Mouse (Mus musculus) limb, embryonic 15.5 days (tissue): ENCODE results near the gene Slc9c1. TPM values are rescaled to one million over a fixed set of nuclear protein-coding genes. Genes with fewer than 3 reads are reported as not detected.
"Not testable (repeated sequence)": the region's sequence is repeated elsewhere in the genome, so short reads cannot be mapped to it uniquely, and the experiment has no call there.

ENCODE experiments used
- ATAC-seq: fragments of 200-750 bp; cut with Nextera tagmentation; 2 replicates; pipeline ENCODE4 v1.8.0; 2017; ENCODE audit warnings: low read depth, moderate TSS enrichment; ENCODE audit not compliant: insufficient number of reproducible peaks, low FRiP score, low TSS enrichment
- H3K27ac ChIP-seq: fragments of 300-500 bp; sonication (generic); 2 replicates; pipeline ENCODE4 v1.5.1; 2015; ENCODE audit warnings: moderate library complexity, mild to moderate bottlenecking, inconsistent platforms
- H3K27me3 ChIP-seq: fragments of 300-500 bp; sonication (generic); 2 replicates; pipeline ENCODE4 v1.6.1; 2015; ENCODE audit warnings: inconsistent platforms
- H3K36me3 ChIP-seq: fragments of 300-500 bp; sonication (generic); 2 replicates; pipeline ENCODE4 v1.6.1; 2015; ENCODE audit warnings: inconsistent platforms
- H3K4me1 ChIP-seq: fragments of 300-500 bp; sonication (generic); 2 replicates; pipeline ENCODE4 v1.6.1; 2015; ENCODE audit warnings: inconsistent platforms
- H3K4me2 ChIP-seq: fragments of 300-500 bp; sonication (generic); 2 replicates; pipeline ENCODE4 v1.6.1; 2015; ENCODE audit warnings: mild to moderate bottlenecking, inconsistent platforms
- H3K4me3 ChIP-seq: fragments of 300-500 bp; sonication (generic); 2 replicates; pipeline ENCODE4 v1.5.1; 2015; ENCODE audit warnings: mild to moderate bottlenecking, inconsistent platforms
- H3K9ac ChIP-seq: fragments of 300-500 bp; sonication (generic); 2 replicates; pipeline ENCODE4 v1.6.1; 2015; ENCODE audit warnings: inconsistent platforms
- H3K9me3 ChIP-seq: fragments of 300-500 bp; sonication (generic); 2 replicates; pipeline ENCODE4 v1.6.1; 2016; ENCODE audit warnings: inconsistent platforms
- WGBS: fragments of 180-500 bp; shearing (Covaris S2); methylation state at CpG from one replicate; pipeline ENCODE4 v1.1.7; 2015; 5-methylcytosine and 5-hydroxymethylcytosine counted together
- polyA plus RNA-seq: library from polyadenylated mRNA; unstranded; fragments of >200 nt; fragmentation: Nextera tagmentation; extraction: Ambion mirVana; gene quantifications from 2 replicates; pipeline ENCODE4 v1.2.1, GENCODE M21; 2015

The Slc9c1 gene
- not detected in 2 replicates for polyA plus RNA-seq

DNA sequence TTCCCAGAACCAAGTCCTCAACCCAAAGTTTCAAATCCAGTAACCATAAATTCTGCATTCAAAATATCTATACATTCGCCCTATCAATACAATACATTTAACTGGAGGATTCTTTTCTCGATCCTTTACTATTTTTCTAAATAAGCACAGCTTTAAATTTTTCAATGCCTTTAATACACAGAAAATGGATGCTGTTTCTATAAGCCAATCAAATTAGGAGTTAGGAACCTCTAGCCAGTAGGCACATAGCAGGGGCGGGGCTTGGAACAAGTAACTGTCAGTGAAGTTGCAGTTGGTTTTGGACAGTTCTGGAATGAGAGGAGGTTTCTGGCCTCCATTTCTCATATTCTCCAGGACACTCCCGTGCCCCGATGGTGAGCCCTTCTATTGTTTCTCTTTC, at the start of gene Slc9c1:
TSS of gene Slc9c1 (plus strand) at position 301 of the 400 bp plus-strand sequence.
- Histone ChIP-seq H3K9me3 (no peaks in the 10 kb centered on the region), H3K27ac (no peak within 1 kb of the TSS), H3K36me3 (no peaks in the 10 kb centered on the region), H3K4me3 (no peak within 1 kb of the TSS), H3K4me1 (no peaks in the 10 kb centered on the region), H3K4me2 (no peak within 1 kb of the TSS), H3K9ac (no peak within 1 kb of the TSS), H3K27me3 (no peaks in the 10 kb centered on the region)
- no peak for ATAC-seq
- 91% methylated on average over 5 of the region's 5 CpGs for WGBS

DNA sequence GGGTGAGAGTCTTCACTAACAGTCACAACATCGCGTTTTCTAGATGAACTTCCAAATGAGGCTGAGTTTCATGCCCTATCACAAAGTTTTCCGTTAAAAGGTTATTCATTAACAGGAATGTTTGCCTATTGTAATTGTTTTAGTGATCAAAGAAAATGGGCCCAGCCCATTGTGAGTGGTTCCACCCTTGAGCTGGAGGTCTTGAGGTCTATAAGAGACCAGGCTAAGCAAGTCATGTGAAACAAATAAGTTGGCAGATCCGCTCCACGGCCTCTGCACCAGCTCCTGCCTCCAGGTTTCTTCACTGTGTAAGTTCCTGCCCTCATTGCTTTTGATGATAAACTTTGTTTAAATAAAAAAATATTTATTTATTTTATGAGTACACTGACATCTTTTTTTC, 42.2 kb upstream of the Slc9c1 start, which contains the start of gene Gm609:
TSS of gene Gm609 (minus strand) at position 43 of the 400 bp plus-strand sequence.
- no peak for ATAC-seq
- 91% methylated on average over 5 of the region's 5 CpGs for WGBS

DNA sequence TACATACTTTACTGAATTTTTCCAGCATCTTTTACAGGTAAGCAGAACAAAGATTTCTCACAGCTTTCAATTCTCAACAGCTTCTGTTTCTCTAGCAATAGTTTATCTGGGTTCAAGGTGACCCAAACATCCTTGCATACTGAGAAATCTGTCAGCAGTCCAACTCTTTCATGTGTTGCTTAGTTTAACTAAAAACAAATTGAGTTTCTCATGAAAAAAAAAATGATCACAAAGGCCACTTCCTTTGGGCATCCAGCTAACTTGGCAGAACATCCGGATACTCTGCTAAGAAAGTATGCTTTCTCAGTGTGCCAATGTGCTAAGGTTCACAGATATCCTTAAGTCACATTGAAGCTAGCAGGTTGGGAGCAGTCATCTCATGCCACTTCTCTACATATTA, 39.8 kb upstream of the Slc9c1 start:
- H3K9ac ChIP-seq: no peak overlapping the region
- H3K4me2 ChIP-seq: no peak overlapping the region
- H3K27ac ChIP-seq: no peak overlapping the region
- H3K36me3 ChIP-seq: no peaks in the 10 kb centered on the region
- WGBS: 79% methylated on average over 1 of the region's 1 CpGs
- H3K4me3 ChIP-seq: no peak overlapping the region
- no peaks in the 10 kb centered on the region for H3K27me3 ChIP-seq
- H3K4me1 ChIP-seq: no peaks in the 10 kb centered on the region
- H3K9me3 ChIP-seq: no peaks in the 10 kb centered on the region
- no peak for ATAC-seq

More for the DNA sequence above, 42.2 kb upstream of the Slc9c1 start, which contains the start of gene Gm609:
- Histone ChIP-seq H3K36me3 (no peaks in the 10 kb centered on the region), H3K27me3 (no peaks in the 10 kb centered on the region), H3K4me3 (no peak within 1 kb of the TSS), H3K4me2 (no peak within 1 kb of the TSS), H3K9me3 (no peaks in the 10 kb centered on the region), H3K9ac (no peak within 1 kb of the TSS), H3K27ac (no peak within 1 kb of the TSS), H3K4me1 (no peaks in the 10 kb centered on the region)

DNA sequence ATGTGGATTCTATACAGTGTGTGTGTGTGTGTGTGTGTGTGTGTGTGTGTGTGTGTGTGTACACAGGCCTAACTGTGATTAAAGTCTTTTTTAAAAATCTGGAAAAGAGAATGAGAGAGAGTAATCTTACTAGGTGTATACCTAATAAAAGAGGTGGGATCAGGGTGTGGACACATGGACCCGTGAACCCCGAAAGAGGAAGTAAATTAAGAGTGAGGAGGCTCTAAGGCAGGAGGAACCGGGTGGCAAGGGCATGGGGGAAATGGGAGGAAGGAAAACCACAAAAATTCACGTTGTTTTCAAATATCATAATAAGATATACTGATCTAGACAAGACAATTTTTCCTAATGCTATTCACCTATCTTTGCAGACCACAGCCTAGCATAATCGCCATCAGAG, 9.6 kb upstream of the Slc9c1 start:
- Histone ChIP-seq H3K9me3 (no peaks in the 10 kb centered on the region), H3K27me3 (no peaks in the 10 kb centered on the region), H3K36me3 (no peaks in the 10 kb centered on the region), H3K27ac (no peak overlapping the region), H3K4me2 (no peak overlapping the region), H3K4me1 (no peaks in the 10 kb centered on the region), H3K9ac (no peak overlapping the region), H3K4me3 (no peak overlapping the region)
- WGBS: 74% methylated on average over 5 of the region's 5 CpGs
- ATAC-seq: no peak

DNA sequence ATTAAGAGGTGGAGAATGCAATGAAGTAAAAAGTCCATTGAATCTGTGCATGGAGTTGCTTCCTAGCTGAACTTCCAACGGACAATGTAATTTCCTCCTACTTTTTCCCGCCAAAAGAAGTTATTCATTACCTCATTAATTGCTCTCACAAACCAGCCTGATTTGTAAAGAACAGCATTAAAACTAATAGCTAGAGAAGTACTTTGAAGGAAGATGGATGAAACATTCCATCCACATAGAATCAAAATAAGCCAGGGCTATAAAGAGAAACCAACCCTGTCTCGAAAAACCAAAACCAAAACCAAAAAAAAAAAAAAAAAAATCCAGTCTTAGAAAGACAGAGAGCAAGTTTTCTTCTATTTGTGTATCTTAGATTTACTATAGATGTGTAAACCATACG, 3.2 kb upstream of the Slc9c1 start, which contains the start of gene Gm17783:
TSS of gene Gm17783 (minus strand) at position 101 of the 400 bp plus-strand sequence.
- 73% methylated on average over 4 of the region's 4 CpGs for WGBS
- Histone ChIP-seq H3K27ac (no peak within 1 kb of the TSS), H3K4me2 (no peak within 1 kb of the TSS), H3K4me3 (no peak within 1 kb of the TSS), H3K4me1 (no peaks in the 10 kb centered on the region), H3K9me3 (no peaks in the 10 kb centered on the region), H3K27me3 (no peaks in the 10 kb centered on the region), H3K36me3 (no peaks in the 10 kb centered on the region), H3K9ac (no peak within 1 kb of the TSS)
- no peak for ATAC-seq

DNA sequence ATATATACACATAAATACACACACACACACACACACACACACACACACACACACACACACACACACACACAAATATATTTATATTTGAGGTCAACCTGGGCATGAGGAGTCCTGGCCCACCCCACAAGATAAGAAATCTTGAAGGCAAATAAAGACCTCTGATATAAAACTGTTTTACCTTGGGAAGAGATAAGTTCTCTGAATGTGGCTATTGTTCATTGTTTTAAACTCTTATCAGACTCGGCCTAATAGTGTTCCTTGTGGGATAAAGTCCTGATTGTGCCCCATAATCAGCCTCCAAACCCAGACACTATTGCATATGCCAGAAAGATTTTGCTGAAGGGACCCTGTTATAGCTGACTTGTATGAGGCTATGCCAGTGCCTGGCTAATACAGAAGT, 3.2 kb downstream of the Slc9c1 start:
- not testable (repeated sequence) for H3K4me1 ChIP-seq, H3K27me3 ChIP-seq, H3K4me3 ChIP-seq, H3K4me2 ChIP-seq, H3K9ac ChIP-seq, H3K27ac ChIP-seq, ATAC-seq, H3K36me3 ChIP-seq, H3K9me3 ChIP-seq
- 78% methylated on average over 1 of the region's 1 CpGs for WGBS

DNA sequence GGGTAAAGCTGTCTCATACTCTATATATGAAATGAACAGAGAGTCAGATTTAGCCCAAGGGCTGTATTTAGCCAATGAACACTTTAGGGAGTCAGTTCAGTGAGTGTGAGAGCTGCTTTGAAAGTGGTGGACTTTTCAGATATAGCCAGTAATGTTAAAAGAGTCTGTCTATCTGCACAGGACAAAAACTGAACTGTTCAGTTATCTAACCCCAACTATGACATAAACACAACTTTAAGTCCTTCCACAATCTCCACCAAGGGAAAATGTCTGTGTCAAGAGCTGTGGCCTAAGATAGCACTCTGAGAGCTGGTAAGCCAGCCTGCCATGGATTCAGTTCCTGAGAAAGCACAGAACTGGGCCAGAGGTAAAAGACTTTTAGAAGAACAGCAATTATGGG, 7.0 kb downstream of the Slc9c1 start:
- Histone ChIP-seq H3K4me1 (no peaks in the 10 kb centered on the region), H3K9ac (no peak overlapping the region), H3K4me3 (no peak overlapping the region), H3K9me3 (no peaks in the 10 kb centered on the region), H3K27ac (no peak overlapping the region), H3K27me3 (no peaks in the 10 kb centered on the region), H3K4me2 (no peak overlapping the region), H3K36me3 (no peaks in the 10 kb centered on the region)
- ATAC-seq: no peak

DNA sequence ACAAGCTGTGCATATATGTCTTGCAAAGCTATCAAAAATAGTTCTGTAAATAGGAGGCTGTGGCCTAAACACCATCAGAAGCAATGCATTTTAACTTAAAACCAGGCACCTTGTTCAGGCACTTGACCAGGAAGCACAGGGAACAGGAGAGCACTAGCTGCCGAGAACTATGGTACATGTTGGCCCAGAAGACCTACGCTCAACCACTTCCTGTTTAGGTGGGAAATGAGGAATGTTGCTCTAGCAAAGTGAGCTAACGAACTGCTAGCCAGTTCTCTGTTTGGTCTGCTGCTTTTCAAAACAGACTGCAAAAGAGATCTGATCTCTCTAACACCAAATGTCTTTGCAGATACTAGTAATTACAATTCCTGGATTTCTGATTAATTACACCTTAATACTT, 9.2 kb downstream of the Slc9c1 start:
- no peak for ATAC-seq
- Histone ChIP-seq H3K4me2 (no peak overlapping the region), H3K4me1 (no peaks in the 10 kb centered on the region), H3K36me3 (no peaks in the 10 kb centered on the region), H3K27me3 (no peaks in the 10 kb centered on the region), H3K4me3 (no peak overlapping the region), H3K9ac (no peak overlapping the region), H3K9me3 (no peaks in the 10 kb centered on the region), H3K27ac (no peak overlapping the region)
- WGBS: 60% methylated on average over 3 of the region's 3 CpGs

DNA sequence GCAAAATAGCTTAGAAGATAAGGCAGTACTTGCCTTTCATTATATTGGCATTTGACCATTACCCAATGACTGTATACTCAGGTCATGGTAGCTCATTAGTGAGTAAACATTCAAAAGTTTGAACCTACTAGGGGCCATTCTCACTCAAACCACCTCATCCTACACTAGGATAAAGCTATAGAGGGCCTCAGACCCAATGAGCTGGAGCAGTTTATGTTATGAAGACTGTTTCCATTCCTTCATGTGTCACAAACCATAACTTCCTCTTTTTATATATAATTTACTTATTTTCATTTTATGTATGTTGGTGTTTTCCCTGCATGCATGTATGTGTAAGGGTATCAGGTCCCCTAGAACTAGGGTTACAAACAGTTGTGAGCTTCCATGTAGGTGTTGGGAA, 12.9 kb downstream of the Slc9c1 start:
- Histone ChIP-seq H3K36me3 (no peaks in the 10 kb centered on the region), H3K27ac (no peak overlapping the region), H3K9ac (no peak overlapping the region), H3K9me3 (no peaks in the 10 kb centered on the region), H3K27me3 (no peaks in the 10 kb centered on the region), H3K4me1 (no peaks in the 10 kb centered on the region), H3K4me2 (no peak overlapping the region), H3K4me3 (no peak overlapping the region)
- ATAC-seq: no peak

DNA sequence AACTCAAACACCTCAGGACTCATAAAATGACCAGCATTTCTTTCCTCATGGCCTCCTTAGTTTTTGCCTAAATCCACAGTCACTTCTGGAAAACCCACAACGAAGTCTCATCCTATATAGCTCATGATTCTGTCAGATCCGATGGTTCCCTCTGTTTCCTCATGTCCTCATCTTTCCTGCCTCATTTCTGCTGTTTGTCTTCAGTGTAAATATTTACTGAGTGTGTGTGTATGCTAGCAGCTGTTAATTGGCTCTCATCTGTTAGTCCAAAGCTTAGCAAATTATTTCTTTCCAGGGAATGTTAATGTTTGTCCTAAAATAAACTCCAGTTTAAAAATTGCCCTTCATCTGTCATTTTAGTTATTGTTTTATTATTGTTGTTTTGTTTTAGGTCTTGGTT, 16.5 kb downstream of the Slc9c1 start:
- Histone ChIP-seq H3K36me3 (no peaks in the 10 kb centered on the region), H3K27me3 (no peaks in the 10 kb centered on the region), H3K9ac (no peak overlapping the region), H3K4me1 (no peaks in the 10 kb centered on the region), H3K4me2 (no peak overlapping the region), H3K27ac (no peak overlapping the region), H3K9me3 (no peaks in the 10 kb centered on the region), H3K4me3 (no peak overlapping the region)
- WGBS: 78% methylated on average over 2 of the region's 2 CpGs
- no peak for ATAC-seq

DNA sequence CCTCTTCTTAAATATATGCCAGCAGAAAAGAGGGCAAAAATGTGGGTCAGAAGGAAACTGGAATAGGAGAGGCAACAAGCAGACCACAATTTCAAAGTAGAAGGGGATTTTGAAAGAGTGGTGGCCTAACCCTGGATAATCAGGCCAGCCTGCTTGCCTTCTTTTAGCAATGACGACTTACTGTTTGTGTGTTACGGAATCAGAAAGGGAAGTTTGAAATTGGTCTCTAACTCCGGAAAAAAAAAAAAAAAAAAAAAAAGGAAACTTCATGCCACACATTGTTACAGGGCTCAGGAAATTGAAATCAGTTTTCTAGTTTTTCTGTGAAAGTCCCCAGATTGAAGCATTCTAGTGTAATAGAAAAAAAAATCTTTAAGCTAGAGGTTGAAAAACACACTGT, 26.6 kb downstream of the Slc9c1 start:
- no peak for ATAC-seq
- no peaks in the 10 kb centered on the region for H3K4me1 ChIP-seq
- H3K27ac ChIP-seq: no peak overlapping the region
- no peaks in the 10 kb centered on the region for H3K9me3 ChIP-seq
- H3K9ac ChIP-seq: no peak overlapping the region
- H3K4me3 ChIP-seq: no peak overlapping the region
- H3K36me3 ChIP-seq: no peaks in the 10 kb centered on the region
- H3K27me3 ChIP-seq: no peaks in the 10 kb centered on the region
- no peak overlapping the region for H3K4me2 ChIP-seq
- 56% methylated on average over 3 of the region's 3 CpGs for WGBS

DNA sequence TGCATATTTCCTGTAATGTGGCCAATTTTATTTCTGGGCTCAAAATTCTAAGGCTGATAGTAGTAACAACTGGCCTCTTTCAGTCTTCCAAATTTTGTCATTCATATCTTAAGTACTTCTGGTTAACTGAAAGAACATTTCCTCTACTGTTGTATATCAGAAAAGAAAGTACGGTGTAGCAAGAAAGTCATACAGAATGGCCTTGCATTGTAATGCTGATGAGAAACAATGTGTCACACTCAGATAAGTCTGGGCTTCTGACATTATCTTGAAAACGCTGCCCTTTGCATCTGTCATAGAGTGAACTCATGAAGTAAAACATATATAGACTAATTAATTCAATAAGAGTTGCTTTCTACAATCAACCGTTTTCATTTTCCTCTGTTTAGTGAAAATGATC, 37.2 kb downstream of the Slc9c1 start:
- H3K4me2 ChIP-seq: no peak overlapping the region
- no peak overlapping the region for H3K27ac ChIP-seq
- no peak for ATAC-seq
- no peaks in the 10 kb centered on the region for H3K27me3 ChIP-seq
- H3K9ac ChIP-seq: no peak overlapping the region
- H3K9me3 ChIP-seq: no peaks in the 10 kb centered on the region
- H3K36me3 ChIP-seq: no peaks in the 10 kb centered on the region
- no peak overlapping the region for H3K4me3 ChIP-seq
- H3K4me1 ChIP-seq: no peaks in the 10 kb centered on the region
- WGBS: 87% methylated on average over 3 of the region's 3 CpGs

DNA sequence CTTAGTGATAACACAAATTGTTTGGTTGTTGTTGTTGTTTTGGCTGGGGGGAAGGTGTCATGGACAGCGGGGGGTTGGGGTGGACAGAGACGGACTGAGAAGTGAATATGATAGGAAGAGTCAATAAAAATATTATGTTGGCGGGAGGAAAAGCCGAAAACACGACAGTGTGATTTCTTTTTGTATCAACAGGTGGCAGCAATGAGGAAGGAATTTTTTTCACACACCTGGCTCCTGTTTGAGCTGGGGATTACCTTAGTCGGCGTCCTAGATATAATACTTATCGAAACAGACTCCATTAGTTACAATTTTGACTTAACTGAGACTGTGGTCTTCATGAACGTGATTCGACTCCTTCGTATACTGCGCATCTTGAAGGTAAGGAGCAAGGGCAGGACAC, 44.8 kb downstream of the Slc9c1 start:
- no peaks in the 10 kb centered on the region for H3K36me3 ChIP-seq
- 57% methylated on average over 12 of the region's 12 CpGs for WGBS
- H3K9ac ChIP-seq: no peak overlapping the region
- no peak overlapping the region for H3K4me3 ChIP-seq
- no peaks in the 10 kb centered on the region for H3K27me3 ChIP-seq
- H3K9me3 ChIP-seq: no peaks in the 10 kb centered on the region
- H3K27ac ChIP-seq: no peak overlapping the region
- H3K4me2 ChIP-seq: no peak overlapping the region
- no peaks in the 10 kb centered on the region for H3K4me1 ChIP-seq
- no peak for ATAC-seq
